21 mouse cellular contexts compared by ENCODE assay signal in genomic region chr2:164991808-164992207, GRCm38 (mm10). TPM values are rescaled to one million over a fixed set of nuclear protein-coding genes. Genes with fewer than 3 reads are reported as not detected.
A peak's percentile ranks its signal among the peaks of the same experiment; 100 is the strongest.
DNase-seq lines count a peak whose midpoint lies in the region; ATAC-seq lines count a peak whose summit lies in the region.
"Had no signal": no experiment of that assay in that cellular context is flagged by ENCODE, and none has a peak within 500 bp of the region (broad histone marks: within the 10 kb centered on the region; RNA-seq: fewer than 3 reads in every experiment).

No protein-coding gene starts in this region.

- H3K9ac ChIP-seq in hindbrain, embryonic 12.5 days: no peak overlapping the region
- H3K9ac ChIP-seq in hindbrain, embryonic 13.5 days: no peak overlapping the region
- no peak overlapping the region for H3K9ac ChIP-seq in liver, embryonic 16.5 days (ENCODE audit: low read depth, low read length)
- H3K9ac ChIP-seq in forebrain, embryonic 14.5 days (ENCODE audit: low read length): no peak overlapping the region
- H3K9ac ChIP-seq: heart, embryonic 12.5 days; midbrain, embryonic 12.5 days had no signal

- H3K4me2 ChIP-seq in hindbrain, embryonic 12.5 days (replicated peaks): no peak overlapping the region
- no peak overlapping the region for H3K4me2 ChIP-seq in hindbrain, embryonic 13.5 days
- no peak overlapping the region for H3K4me2 ChIP-seq in liver, embryonic 16.5 days (ENCODE audit: low read depth, low read length)
- no peak overlapping the region for H3K4me2 ChIP-seq in forebrain, embryonic 14.5 days (ENCODE audit: low read length)
- H3K4me2 ChIP-seq: heart, embryonic 12.5 days; midbrain, embryonic 12.5 days had no signal

- peaks cover 6% of the 10 kb centered on the region; the same call in 1 of the 2 replicates for H3K4me1 ChIP-seq in hindbrain, embryonic 12.5 days
- H3K4me1 ChIP-seq in hindbrain, embryonic 13.5 days (replicated peaks): peaks cover 10% of the 10 kb centered on the region; the same call in 1 of the 2 replicates
- H3K4me1 ChIP-seq in liver, embryonic 16.5 days (ENCODE audit: control insufficient read depth, low read depth, low read length): no peaks in the 10 kb centered on the region
- H3K4me1 ChIP-seq in forebrain, embryonic 14.5 days (ENCODE audit: control insufficient read depth, insufficient read depth, low read length): no peaks in the 10 kb centered on the region
- H3K4me1 ChIP-seq: midbrain, embryonic 12.5 days had no signal

- H3K27me3 ChIP-seq in hindbrain, embryonic 12.5 days: peaks cover 9% of the 10 kb centered on the region
- H3K27me3 ChIP-seq in hindbrain, embryonic 13.5 days: peaks cover 10% of the 10 kb centered on the region; the same call in 1 of the 2 replicates
- peaks cover 14% of the 10 kb centered on the region for H3K27me3 ChIP-seq in liver, embryonic 16.5 days (ENCODE audit: control insufficient read depth, insufficient read depth, low read depth, low read length)
- no peaks in the 10 kb centered on the region; the same call in 1 of the 2 replicates for H3K27me3 ChIP-seq in forebrain, embryonic 14.5 days (replicated peaks; ENCODE audit: control insufficient read depth, insufficient read depth, low read length)

- H3K36me3 ChIP-seq in hindbrain, embryonic 12.5 days: peaks cover 11% of the 10 kb centered on the region; the same call in 1 of the 2 replicates
- H3K36me3 ChIP-seq in hindbrain, embryonic 13.5 days: peaks cover 39% of the 10 kb centered on the region
- H3K36me3 ChIP-seq in liver, embryonic 16.5 days (ENCODE audit: control insufficient read depth, insufficient read depth): no peaks in the 10 kb centered on the region
- peaks cover 3% of the 10 kb centered on the region; the same call in 1 of the 2 replicates for H3K36me3 ChIP-seq in forebrain, embryonic 14.5 days (ENCODE audit: control insufficient read depth, insufficient read depth, low read length)
- H3K36me3 ChIP-seq: embryonic facial prominence, embryonic 10.5 days; heart, embryonic 12.5 days; midbrain, embryonic 12.5 days had no signal

- DNase-seq in liver (no peak), MEL-GATA-1-ER (ENCODE audit: extremely low read depth, low read depth) (peak; percentile 10)
- DNase-seq in forebrain, embryonic 14.5 days (ENCODE audit: low spot score): no peak
- DNase-seq: cerebellum, adult 11 months; gastrocnemius, postnatal 10 days; heart, adult 11 months; heart, postnatal 14 days; lung, adult 2 months; right cerebral cortex, postnatal 14 days had no signal

- H3K4me3 ChIP-seq in hindbrain, embryonic 12.5 days: no peak overlapping the region
- H3K4me3 ChIP-seq in hindbrain, embryonic 13.5 days: no peak overlapping the region
- no peak overlapping the region for H3K4me3 ChIP-seq in liver, embryonic 16.5 days (ENCODE audit: low read depth, low read length)
- H3K4me3 ChIP-seq in forebrain, embryonic 14.5 days (ENCODE audit: low read depth, low read length): no peak overlapping the region
- H3K4me3 ChIP-seq: embryonic facial prominence, embryonic 10.5 days; heart, embryonic 12.5 days; left cerebral cortex, adult 2 months; limb, embryonic 10.5 days; midbrain, embryonic 12.5 days had no signal

- H3K9me3 ChIP-seq in hindbrain, embryonic 12.5 days (replicated peaks): no peaks in the 10 kb centered on the region
- H3K9me3 ChIP-seq in hindbrain, embryonic 13.5 days: no peaks in the 10 kb centered on the region
- no peaks in the 10 kb centered on the region for H3K9me3 ChIP-seq in liver, embryonic 16.5 days (replicated peaks; ENCODE audit: control insufficient read depth, low read length)
- no peaks in the 10 kb centered on the region for H3K9me3 ChIP-seq in forebrain, embryonic 14.5 days (replicated peaks; ENCODE audit: control insufficient read depth, low read length)
- H3K9me3 ChIP-seq: embryonic facial prominence, embryonic 10.5 days; heart, embryonic 12.5 days; limb, embryonic 10.5 days; midbrain, embryonic 12.5 days had no signal

- 0 out of 2 replicates have a peak overlapping the region, but pooled peaks have one; percentile 2 for H3K27ac ChIP-seq in hindbrain, embryonic 12.5 days
- no peak overlapping the region for H3K27ac ChIP-seq in hindbrain, embryonic 13.5 days
- H3K27ac ChIP-seq in liver, embryonic 16.5 days (ENCODE audit: low read length): no peak overlapping the region
- no peak overlapping the region for H3K27ac ChIP-seq in forebrain, embryonic 14.5 days (ENCODE audit: low read depth, low read length)
- H3K27ac ChIP-seq: embryonic facial prominence, embryonic 10.5 days; limb, embryonic 10.5 days; macrophage; midbrain, embryonic 12.5 days had no signal

- WGBS in hindbrain, embryonic 12.5 days: 53% methylated on average over 10 of the region's 10 CpGs
- 51% methylated on average over 10 of the region's 10 CpGs for WGBS in hindbrain, embryonic 13.5 days
- WGBS in liver, embryonic 16.5 days (ENCODE audit: insufficient replicate concordance): 20% methylated on average over 10 of the region's 10 CpGs
- 47% methylated on average over 10 of the region's 10 CpGs for WGBS in forebrain, embryonic 14.5 days

- no peak for ATAC-seq in hindbrain, embryonic 12.5 days (ENCODE audit: low FRiP score)
- no peak for ATAC-seq in hindbrain, embryonic 13.5 days (ENCODE audit: low FRiP score)
- ATAC-seq in liver, embryonic 16.5 days (ENCODE audit: low read depth): peak; percentile 24; the same call in 1 of the 2 replicates
- 0 out of 2 replicates have a peak, but pooled peaks have one; percentile 39 for ATAC-seq in common myeloid progenitor, adult 5-6 weeks (replicated peaks; ENCODE audit: low read depth, poor library complexity, severe bottlenecking)
- ATAC-seq in forebrain, embryonic 14.5 days: no peak
- ATAC-seq: forebrain, embryonic 16.5 days; inflammation-experienced regulatory T-cells, adult 6 months had no signal

RNA-seq across cellular contexts. Expression of gene Slc12a5, which starts 31.2 kb away (rescaled TPM):
- polyA plus RNA-seq in hindbrain, embryonic 12.5 days (2016; fragmentation: Nextera tagmentation; extraction: Ambion mirVana): 12.7 and 16.1 TPM in 2 replicates
- 21.4 and 22.1 TPM in 2 replicates for polyA plus RNA-seq in hindbrain, embryonic 13.5 days (2015; fragmentation: Nextera tagmentation; extraction: Ambion mirVana)
- 0.13 TPM in 2 replicates for polyA plus RNA-seq in liver, embryonic 16.5 days (2015; fragmentation: Nextera tagmentation; extraction: Ambion mirVana)
- total RNA-seq in common myeloid progenitor, adult 5-6 weeks (2017): 4.2 TPM in 1 of 2 replicates, not detected in the other
- 15.1 and 17.7 TPM in 2 replicates for polyA plus RNA-seq in forebrain, embryonic 14.5 days (2014; fragmentation: Nextera tagmentation; extraction: Ambion mirVana)
- polyA plus RNA-seq: macrophage had no signal

RNA-seq across cellular contexts. Expression of gene Ncoa5, which starts 42.9 kb away (rescaled TPM):
- 126 and 129 TPM in 2 replicates for polyA plus RNA-seq in hindbrain, embryonic 12.5 days (2016; fragmentation: Nextera tagmentation; extraction: Ambion mirVana)
- polyA plus RNA-seq in hindbrain, embryonic 13.5 days (2015; fragmentation: Nextera tagmentation; extraction: Ambion mirVana): 119 and 128 TPM in 2 replicates
- polyA plus RNA-seq in liver, embryonic 16.5 days (2015; fragmentation: Nextera tagmentation; extraction: Ambion mirVana): 14.2 and 15.3 TPM in 2 replicates
- total RNA-seq in common myeloid progenitor, adult 5-6 weeks (2017): 43.5 and 44.9 TPM in 2 replicates
- 69.6 and 95.3 TPM in 2 replicates for polyA plus RNA-seq in forebrain, embryonic 14.5 days (2014; fragmentation: Nextera tagmentation; extraction: Ambion mirVana)

RNA-seq across cellular contexts. Expression of gene Mmp9, which starts 51.2 kb away (rescaled TPM):
- polyA plus RNA-seq in hindbrain, embryonic 12.5 days (2016; fragmentation: Nextera tagmentation; extraction: Ambion mirVana): 5.7 and 7.2 TPM in 2 replicates
- polyA plus RNA-seq in hindbrain, embryonic 13.5 days (2015; fragmentation: Nextera tagmentation; extraction: Ambion mirVana): 23.8 and 25.2 TPM in 2 replicates
- 8.9 and 13.0 TPM in 2 replicates for polyA plus RNA-seq in liver, embryonic 16.5 days (2015; fragmentation: Nextera tagmentation; extraction: Ambion mirVana)
- 1.0 and 1.1 TPM in 2 replicates for total RNA-seq in common myeloid progenitor, adult 5-6 weeks (2017)
- polyA plus RNA-seq in forebrain, embryonic 14.5 days (2014; fragmentation: Nextera tagmentation; extraction: Ambion mirVana): 12.8 and 15.5 TPM in 2 replicates

Comparison
In these comparisons a context has a peak if more than half of its experiments do, and no peak if none do; other contexts are left out.
1. ATAC-seq: peak in liver, embryonic 16.5 days (single experiment) and common myeloid progenitor, adult 5-6 weeks (single experiment); none in hindbrain, embryonic 12.5 days (single experiment), hindbrain, embryonic 13.5 days (single experiment) and forebrain, embryonic 14.5 days (single experiment).
2. RNA of gene Slc12a5, which starts 31.2 kb away (polyA plus RNA-seq): 21.4 to 22.1 TPM in hindbrain, embryonic 13.5 days, 12.7 to 16.1 TPM in hindbrain, embryonic 12.5 days and 15.1 to 17.7 TPM in forebrain, embryonic 14.5 days; 0.13 TPM in liver, embryonic 16.5 days; every median in the first group is over 10 times any median in the second.